Mouse (Mus musculus): ENCODE measurements around the gene Kdm1a. TPM values are rescaled to one million over a fixed set of nuclear protein-coding genes. Genes with fewer than 3 reads are reported as not detected.

Gene Kdm1a
- polyA plus RNA-seq, 1 experiment from 2014 or later, result 51.4 TPM

GRCm38 (mm10) chr4:136557638-136558037, 44.9 kb downstream of the Kdm1a start:
- peaks cover 98% of the 10 kb centered on the region for H3K36me3 ChIP-seq
- H3K27me3 ChIP-seq (ENCODE audit: low read depth, poor library complexity, severe bottlenecking), result no peaks in the 10 kb centered on the region
- no peaks in the 10 kb centered on the region for H3K4me1 ChIP-seq
- no peak overlapping the region for H3K4me3 ChIP-seq
- no peak for DNase-seq (ENCODE audit: low spot score)
- no peak overlapping the region for H3K27ac ChIP-seq (replicated peaks)
- H3K9me3 ChIP-seq (replicated peaks), result no peaks in the 10 kb centered on the region
- WGBS, result 89% methylated on average over 2 of the region's 2 CpGs

DNA sequence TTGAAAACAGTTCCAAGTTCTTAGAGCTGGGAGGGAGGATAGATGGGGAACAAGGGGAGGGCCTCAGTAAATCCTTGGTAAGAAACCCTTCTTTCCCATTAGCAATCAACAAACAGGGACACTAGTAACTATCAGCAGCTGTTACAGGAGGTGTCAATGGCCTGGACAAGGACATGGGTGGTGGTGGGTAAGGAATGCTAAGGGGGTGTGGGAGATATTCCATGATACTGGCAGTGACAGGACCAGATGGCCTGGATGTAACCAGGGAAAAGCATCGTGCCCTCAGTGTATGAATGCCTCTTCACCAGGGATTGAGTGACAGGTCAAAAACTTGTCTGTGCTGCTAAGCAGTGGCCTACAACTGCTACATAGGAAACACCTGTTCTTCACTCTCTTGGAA, 49.4 kb downstream of the Kdm1a start:
- 88% methylated on average over 1 of the region's 1 CpGs for WGBS

GRCm38 (mm10) chr4:136548381-136548801, 54.1 kb downstream of the Kdm1a start:
- Histone ChIP-seq H3K27me3 (ENCODE audit: low read depth, poor library complexity, severe bottlenecking) (no peaks in the 10 kb centered on the region), H3K36me3 (peaks cover 100% of the 10 kb centered on the region), H3K27ac (replicated peaks) (no peak overlapping the region), H3K4me1 (peaks cover 10% of the 10 kb centered on the region), H3K4me3 (no peak overlapping the region), H3K9me3 (replicated peaks) (no peaks in the 10 kb centered on the region)
- no peak for DNase-seq (ENCODE audit: low spot score)
- WGBS, result 70% methylated on average over 1 of the region's 1 CpGs

More for the DNA sequence above, 49.4 kb downstream of the Kdm1a start:
- Histone ChIP-seq H3K4me1 (peaks cover 10% of the 10 kb centered on the region), H3K9me3 (replicated peaks) (no peaks in the 10 kb centered on the region), H3K4me3 (no peak overlapping the region), H3K27me3 (ENCODE audit: low read depth, poor library complexity, severe bottlenecking) (no peaks in the 10 kb centered on the region), H3K27ac (replicated peaks) (no peak overlapping the region), H3K36me3 (peaks cover 98% of the 10 kb centered on the region)
- no peak for DNase-seq (ENCODE audit: low spot score)

DNA sequence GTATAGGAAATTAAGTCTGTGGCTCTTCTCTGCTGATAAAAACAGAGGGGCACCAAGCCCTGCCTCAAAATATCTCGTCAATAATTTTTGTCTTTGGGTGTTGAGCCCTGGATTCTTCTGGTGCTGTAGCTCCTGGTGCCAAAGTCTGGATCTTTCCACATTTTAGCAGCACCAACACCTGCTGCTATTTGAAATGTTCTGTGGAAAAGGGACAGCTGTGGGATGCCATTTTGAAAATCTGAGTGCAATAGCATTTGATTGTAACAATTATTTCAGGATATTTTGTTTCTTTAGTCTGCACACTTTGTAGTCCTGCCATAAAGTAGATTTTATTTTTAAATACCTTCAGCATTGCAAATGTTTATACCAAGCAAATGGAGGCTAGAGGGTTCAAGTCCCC, 54.8 kb downstream of the Kdm1a start:
- Histone ChIP-seq H3K4me1 (peaks cover 10% of the 10 kb centered on the region), H3K36me3 (peaks cover 100% of the 10 kb centered on the region), H3K27ac (replicated peaks) (no peak overlapping the region), H3K4me3 (no peak overlapping the region), H3K27me3 (ENCODE audit: low read depth, poor library complexity, severe bottlenecking) (no peaks in the 10 kb centered on the region), H3K9me3 (replicated peaks) (no peaks in the 10 kb centered on the region)
- DNase-seq (ENCODE audit: low spot score), result no peak
- WGBS, result 87% methylated on average over 1 of the region's 1 CpGs

DNA sequence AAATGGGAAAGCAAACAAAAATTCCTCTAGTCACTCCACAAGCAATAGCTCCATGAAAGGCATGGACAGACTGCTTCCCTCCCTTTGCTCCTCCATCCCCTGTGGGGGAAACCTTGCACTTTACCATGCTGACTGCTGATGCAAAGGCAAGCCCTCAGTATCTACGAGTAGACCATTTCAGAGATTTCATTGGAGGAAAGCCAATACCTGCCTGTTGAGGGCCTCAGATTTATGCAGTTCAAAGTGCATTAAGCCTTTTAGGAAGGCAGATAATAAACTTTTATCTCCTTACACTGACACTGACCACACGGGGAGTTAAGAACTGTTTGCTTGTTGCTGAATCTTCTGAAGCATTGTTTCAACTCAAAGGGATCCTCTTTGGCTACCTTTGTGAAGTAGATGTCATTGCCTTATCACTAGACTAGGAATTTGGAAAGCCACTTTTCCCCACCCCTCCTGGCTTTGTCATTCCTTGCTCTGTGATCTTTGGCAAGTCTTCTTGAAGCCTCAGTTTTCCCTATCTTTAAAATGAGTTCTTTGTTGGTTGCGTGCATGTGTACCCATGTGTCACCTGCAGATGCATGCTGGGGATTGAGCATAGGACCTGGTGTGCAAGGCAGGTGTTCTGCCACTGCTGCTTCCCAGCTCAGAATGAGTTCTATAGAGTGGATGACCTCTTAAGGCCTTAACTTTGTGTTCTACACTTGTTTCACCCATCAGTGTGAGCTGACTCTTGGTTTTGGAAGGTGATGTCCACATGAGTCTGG, 56.1 kb downstream of the Kdm1a start:
- H3K4me3 ChIP-seq, result no peak overlapping the region
- no peaks in the 10 kb centered on the region for H3K9me3 ChIP-seq (replicated peaks)
- H3K36me3 ChIP-seq, result peaks cover 100% of the 10 kb centered on the region
- 85% methylated on average over 3 of the region's 3 CpGs for WGBS
- no peak for DNase-seq (ENCODE audit: low spot score)
- no peaks in the 10 kb centered on the region for H3K27me3 ChIP-seq (ENCODE audit: low read depth, poor library complexity, severe bottlenecking)
- H3K4me1 ChIP-seq, result peaks cover 10% of the 10 kb centered on the region
- no peak overlapping the region for H3K27ac ChIP-seq (replicated peaks)

DNA sequence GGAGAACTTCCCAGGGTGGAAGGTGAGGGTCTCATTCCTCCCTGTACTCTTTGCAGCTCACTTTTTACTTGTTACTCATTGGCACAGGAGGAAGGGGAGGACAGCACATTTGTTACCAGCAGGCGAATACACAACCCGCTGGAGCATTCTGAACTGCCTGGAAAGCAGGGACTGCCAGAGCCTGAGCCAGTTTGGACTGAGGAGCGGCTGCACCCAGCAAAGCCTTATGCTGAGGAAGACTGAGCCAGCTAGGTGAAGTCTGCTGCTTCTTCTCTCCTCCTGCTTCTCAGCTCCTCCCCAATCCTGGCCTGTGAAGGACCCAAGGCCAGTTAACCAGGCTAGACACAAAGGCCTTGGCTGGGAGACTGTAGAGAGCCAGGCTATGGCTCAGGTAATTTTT, 57.4 kb downstream of the Kdm1a start:
- Histone ChIP-seq H3K4me1 (peaks cover 10% of the 10 kb centered on the region), H3K4me3 (no peak overlapping the region), H3K9me3 (replicated peaks) (no peaks in the 10 kb centered on the region), H3K27ac (replicated peaks) (no peak overlapping the region), H3K36me3 (peaks cover 100% of the 10 kb centered on the region), H3K27me3 (ENCODE audit: low read depth, poor library complexity, severe bottlenecking) (no peaks in the 10 kb centered on the region)
- WGBS, result 94% methylated on average over 3 of the region's 3 CpGs
- DNase-seq (ENCODE audit: low spot score), result no peak

DNA sequence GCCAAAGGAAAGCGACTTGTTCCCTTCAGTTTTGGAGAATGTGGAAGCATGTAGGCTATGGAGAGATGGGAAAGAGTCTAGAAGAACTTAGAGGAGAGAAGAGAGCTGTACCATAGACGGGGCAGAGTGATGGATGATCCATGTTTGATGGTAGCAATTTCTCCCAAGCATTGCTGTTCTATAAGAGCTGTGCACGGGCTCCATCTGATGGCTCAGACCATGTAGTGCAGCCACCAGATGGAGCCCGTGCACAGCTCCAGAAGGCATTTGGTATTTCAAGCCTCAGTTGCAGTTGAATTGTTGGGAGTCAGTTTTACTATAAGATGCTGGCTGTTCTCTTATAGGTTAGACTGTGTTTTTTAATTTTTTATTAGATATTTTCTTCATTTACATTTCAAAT, 76.1 kb downstream of the Kdm1a start:
- no peaks in the 10 kb centered on the region for H3K9me3 ChIP-seq (replicated peaks)
- no peaks in the 10 kb centered on the region for H3K4me1 ChIP-seq
- H3K27me3 ChIP-seq (ENCODE audit: low read depth, poor library complexity, severe bottlenecking), result no peaks in the 10 kb centered on the region
- peak; percentile 27 for DNase-seq (ENCODE audit: low spot score)
- no peak overlapping the region for H3K27ac ChIP-seq (replicated peaks)
- WGBS, result 29% methylated on average over 4 of the region's 4 CpGs
- H3K36me3 ChIP-seq, result peaks cover 52% of the 10 kb centered on the region
- H3K4me3 ChIP-seq, result no peak overlapping the region

GRCm38 (mm10) chr4:136524309-136524708, 78.2 kb downstream of the Kdm1a start:
- DNase-seq (ENCODE audit: low spot score), result no peak
- Histone ChIP-seq H3K4me3 (no peak overlapping the region), H3K27ac (replicated peaks) (no peak overlapping the region), H3K36me3 (peaks cover 40% of the 10 kb centered on the region), H3K4me1 (no peaks in the 10 kb centered on the region), H3K27me3 (ENCODE audit: low read depth, poor library complexity, severe bottlenecking) (no peaks in the 10 kb centered on the region), H3K9me3 (replicated peaks) (no peaks in the 10 kb centered on the region)
- WGBS, result 92% methylated on average over 2 of the region's 2 CpGs

- H3K4me1 ChIP-seq, result no peaks in the 10 kb centered on the region
- H3K27ac ChIP-seq (replicated peaks), result no peak overlapping the region
- no peaks in the 10 kb centered on the region for H3K27me3 ChIP-seq (ENCODE audit: low read depth, poor library complexity, severe bottlenecking)
- no peak overlapping the region for H3K4me3 ChIP-seq
- H3K9me3 ChIP-seq (replicated peaks), result no peaks in the 10 kb centered on the region
- DNase-seq (ENCODE audit: low spot score), result no peak
- 84% methylated on average over 5 of the region's 5 CpGs for WGBS
- H3K36me3 ChIP-seq, result peaks cover 23% of the 10 kb centered on the region
Measured at GRCm38 (mm10) chr4:136521898-136522297, 80.6 kb downstream of the Kdm1a start.

DNA sequence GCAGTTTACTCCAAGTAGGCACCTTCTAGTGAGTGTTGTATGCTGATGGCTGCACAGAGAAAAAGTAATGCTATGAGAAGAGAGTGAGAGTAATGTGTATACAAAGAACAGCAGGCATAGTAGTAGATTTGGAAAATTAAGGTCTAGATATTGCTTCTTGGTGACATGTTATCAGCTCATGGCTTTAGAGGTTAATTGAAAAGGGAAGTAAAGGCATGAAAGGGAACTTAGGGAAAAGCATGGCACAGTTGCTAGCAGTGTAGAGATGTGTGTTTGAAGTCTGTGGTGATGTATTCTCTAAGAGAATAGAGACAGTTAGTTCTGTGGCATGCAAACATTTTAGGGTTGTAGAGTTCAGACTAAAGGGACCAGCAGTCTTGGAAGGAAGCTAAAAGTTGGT, 82.7 kb downstream of the Kdm1a start:
- H3K4me3 ChIP-seq, result no peak overlapping the region
- H3K9me3 ChIP-seq (replicated peaks), result no peaks in the 10 kb centered on the region
- no peak overlapping the region for H3K27ac ChIP-seq (replicated peaks)
- H3K4me1 ChIP-seq, result no peaks in the 10 kb centered on the region
- peaks cover 26% of the 10 kb centered on the region for H3K36me3 ChIP-seq
- no peak for DNase-seq (ENCODE audit: low spot score)
- H3K27me3 ChIP-seq (ENCODE audit: low read depth, poor library complexity, severe bottlenecking), result no peaks in the 10 kb centered on the region

DNA sequence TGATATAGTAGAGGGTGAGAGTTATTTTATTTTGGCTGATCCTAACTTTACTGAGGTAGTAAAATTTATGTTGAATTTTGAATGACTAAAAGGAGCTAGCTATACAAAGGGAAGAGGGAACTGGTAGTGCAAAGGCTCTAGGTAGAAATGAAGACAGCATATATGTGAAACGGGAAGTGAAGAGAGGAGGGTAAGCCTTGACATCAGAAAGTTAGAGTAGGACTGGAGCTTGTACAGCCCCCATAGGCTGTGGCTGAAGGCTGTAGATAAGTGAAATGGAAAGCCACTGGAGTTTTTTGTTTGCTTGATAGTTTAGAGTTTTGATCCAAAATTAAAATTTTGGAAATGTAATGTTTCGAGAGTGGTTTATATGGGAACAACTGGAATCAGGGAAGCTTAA, 83.9 kb downstream of the Kdm1a start:
- Histone ChIP-seq H3K27ac (replicated peaks) (no peak overlapping the region), H3K9me3 (replicated peaks) (no peaks in the 10 kb centered on the region), H3K27me3 (ENCODE audit: low read depth, poor library complexity, severe bottlenecking) (no peaks in the 10 kb centered on the region), H3K36me3 (peaks cover 22% of the 10 kb centered on the region), H3K4me3 (no peak overlapping the region), H3K4me1 (no peaks in the 10 kb centered on the region)
- no peak for DNase-seq (ENCODE audit: low spot score)
- 91% methylated on average over 2 of the region's 2 CpGs for WGBS

DNA sequence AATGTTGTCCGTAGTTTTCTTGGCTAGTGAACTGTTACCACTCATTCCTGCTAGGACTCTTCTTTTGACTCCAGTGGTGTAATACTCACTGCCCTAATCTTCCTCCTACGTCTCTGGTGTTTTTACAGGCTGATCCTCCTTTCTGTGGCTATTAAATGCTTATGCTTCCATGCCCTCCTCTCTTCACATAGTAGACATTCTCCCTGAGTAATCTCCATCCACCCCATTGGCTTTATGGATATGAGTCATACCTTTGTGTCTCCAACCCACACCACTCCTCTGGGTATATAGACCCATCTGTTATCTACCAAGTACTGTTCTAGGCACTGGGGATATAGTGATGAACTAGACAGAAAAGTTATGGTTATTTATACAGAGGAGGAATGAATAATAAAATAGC, 84.4 kb downstream of the Kdm1a start:
- WGBS, result 90% methylated on average over 2 of the region's 2 CpGs
- Histone ChIP-seq H3K27me3 (ENCODE audit: low read depth, poor library complexity, severe bottlenecking) (no peaks in the 10 kb centered on the region), H3K9me3 (replicated peaks) (no peaks in the 10 kb centered on the region), H3K4me1 (peaks cover 2% of the 10 kb centered on the region; the same call in 1 of the 2 replicates), H3K36me3 (peaks cover 18% of the 10 kb centered on the region), H3K27ac (replicated peaks) (no peak overlapping the region), H3K4me3 (no peak overlapping the region)
- DNase-seq (ENCODE audit: low spot score), result no peak

DNA sequence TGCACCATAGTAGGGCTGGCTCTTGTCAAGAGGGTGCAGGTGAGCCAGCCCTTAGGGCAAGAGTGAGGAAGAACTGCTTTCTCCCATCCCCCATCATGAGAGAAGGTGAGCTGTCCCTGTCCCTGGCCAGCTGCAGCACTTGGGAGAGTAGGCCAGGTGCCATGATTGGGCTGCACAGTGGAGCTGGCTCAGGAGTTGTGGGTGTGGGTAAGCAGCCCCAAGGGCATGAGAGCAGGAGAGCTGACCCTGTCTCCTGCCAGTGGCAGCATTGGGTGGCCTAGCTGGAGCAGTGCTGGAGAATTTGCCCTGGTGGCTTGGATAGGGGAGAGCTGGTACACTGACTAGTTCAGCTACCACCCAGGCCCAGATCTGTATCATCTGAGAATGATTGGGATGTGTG, 89.6 kb downstream of the Kdm1a start:
- DNase-seq (ENCODE audit: low spot score), result no peak
- Histone ChIP-seq H3K9me3 (replicated peaks) (no peaks in the 10 kb centered on the region), H3K4me3 (no peak overlapping the region), H3K36me3 (0 out of 2 replicates have a peak, but pooled peaks cover 3% of the 10 kb centered on the region), H3K4me1 (peaks cover 7% of the 10 kb centered on the region; the same call in 1 of the 2 replicates), H3K27ac (replicated peaks) (0 out of 2 replicates have a peak overlapping the region, but pooled peaks have one; percentile 23), H3K27me3 (ENCODE audit: low read depth, poor library complexity, severe bottlenecking) (no peaks in the 10 kb centered on the region)
